Mouse (Mus musculus): ENCODE measurements around the gene Galr3. TPM values are rescaled to one million over a fixed set of nuclear protein-coding genes. Genes with fewer than 3 reads are reported as not detected.

Gene Galr3
- total and polyA plus RNA-seq, 3 experiments, result 2.6 to 4.5 TPM; not detected in 1

- TF ChIP-seq CHD1 (IDR thresholded peaks at IDR 0.05; ENCODE audit: low read depth, low read length) (no peak), JUND (IDR thresholded peaks at IDR 0.05; ENCODE audit: low read depth, low read length) (no peak), GABPA (IDR thresholded peaks at IDR 0.05; ENCODE audit: low read depth, low read length) (no peak), USF2 (IDR thresholded peaks at IDR 0.05; ENCODE audit: borderline replicate concordance in 1 of 2, insufficient read depth in 1 of 2, low read depth in 1 of 2, low read length in 2 of 2) (no peak), POLR2AphosphoS2 (IDR thresholded peaks at IDR 0.05; ENCODE audit: low read length) (peak; percentile 81; the same call in 1 of the 2 replicates), SMC3 (IDR thresholded peaks at IDR 0.05; ENCODE audit: low read depth, low read length) (no peak), NELFE (IDR thresholded peaks at IDR 0.05; ENCODE audit: low read depth, low read length) (peak; percentile 84), UBTF (IDR thresholded peaks at IDR 0.05; ENCODE audit: borderline replicate concordance, insufficient read depth, low read depth, low read length) (no peak), MAZ (IDR thresholded peaks at IDR 0.05; ENCODE audit: low read depth, low read length) (peak; percentile 66; the same call in 1 of the 2 replicates), MAX (IDR thresholded peaks at IDR 0.05; ENCODE audit: low read length) (no peak; the same call in none of the 2 replicates), EP300 (IDR thresholded peaks at IDR 0.05; ENCODE audit: low read depth in 1 of 2, low read length in 2 of 2) (peak in 1 of 2 experiments; percentile 45; a peak in 2 of 4 replicates), CTCF (IDR thresholded peaks at IDR 0.05 in 2 of 3, conservative IDR thresholded peaks at IDR 0.05 in 1 of 3; ENCODE audit: control insufficient read depth in 1 of 3, insufficient read depth in 1 of 3, low read depth in 2 of 3, low read length in 3 of 3, poor library complexity in 1 of 3, severe bottlenecking in 1 of 3) (0 out of 6 replicates have a peak, but pooled peaks of 2 of the 3 experiments have one; percentile 1 to 2), MYB (IDR thresholded peaks at IDR 0.05; ENCODE audit: low read depth, low read length) (no peak), HCFC1 (IDR thresholded peaks at IDR 0.05; ENCODE audit: low read depth, low read length) (peak; percentile 97), ZMIZ1 (IDR thresholded peaks at IDR 0.05; ENCODE audit: low read depth, low read length) (no peak; the same call in 1 of the 2 replicates), NRF1 (IDR thresholded peaks at IDR 0.05; ENCODE audit: insufficient read depth, low read depth, low read length, poor library complexity, severe bottlenecking) (peak; percentile 66), USF1 (IDR thresholded peaks at IDR 0.05; ENCODE audit: low read depth, low read length) (0 out of 2 replicates have a peak, but pooled peaks have one; percentile 21), ZNF384 (IDR thresholded peaks at IDR 0.05; ENCODE audit: low read depth, low read length) (no peak), E2F4 (IDR thresholded peaks at IDR 0.05; ENCODE audit: borderline replicate concordance, low read depth, low read length) (no peak), SIN3A (IDR thresholded peaks at IDR 0.05; ENCODE audit: low read length) (peak; percentile 85), CHD2 (IDR thresholded peaks at IDR 0.05; ENCODE audit: low read length) (peak; percentile 74)
These were observed 33.3 kb downstream of the Galr3 start, which contains the start of gene Eif3l (continued) for GRCm38 (mm10) chr15:79074913-79075532.

GRCm38 (mm10) chr15:79075658-79076365 lies 34.1 kb downstream of the Galr3 start:
- Histone ChIP-seq H3K4me3 (ENCODE audit: control insufficient read depth in 1 of 2, insufficient read depth in 1 of 2, low read depth in 2 of 2, low read length in 2 of 2) (peak overlapping the region; percentile 83 to 89), H3K9me3 (replicated peaks; ENCODE audit: insufficient read depth, low read length) (no peaks in the 10 kb centered on the region), H3K36me3 (ENCODE audit: control insufficient read depth in 1 of 2, insufficient read depth in 2 of 2, low read length in 2 of 2) (peaks cover 14 to 17% of the 10 kb centered on the region in 2 experiments), H3K27ac (ENCODE audit: control insufficient read depth, low read depth, low read length) (peak overlapping the region; percentile 82), H3K9ac (ENCODE audit: control insufficient read depth, low read depth, low read length, poor library complexity, severe bottlenecking) (peak overlapping the region; percentile 98), H3K27me3 (ENCODE audit: control insufficient read depth in 1 of 2, insufficient read depth in 2 of 2, low read length in 2 of 2) (no peaks in the 10 kb centered on the region), H3K79me2 (ENCODE audit: control insufficient read depth, insufficient read depth, low read length, poor library complexity) (peaks cover 29% of the 10 kb centered on the region), H3K4me1 (ENCODE audit: control insufficient read depth in 1 of 2, insufficient read depth in 2 of 2, low read length in 2 of 2) (peaks cover 0 to 18% of the 10 kb centered on the region in 2 experiments; a peak in 2 of 4 replicates)
- TF ChIP-seq ZMIZ1 (IDR thresholded peaks at IDR 0.05; ENCODE audit: low read depth, low read length) (no peak), RCOR1 (IDR thresholded peaks at IDR 0.05; ENCODE audit: low read depth, low read length) (peak; percentile 37; the same call in 1 of the 2 replicates), HCFC1 (IDR thresholded peaks at IDR 0.05; ENCODE audit: low read depth, low read length) (no peak), RAD21 (IDR thresholded peaks at IDR 0.05; ENCODE audit: low read depth, low read length) (no peak)
- no peak for DNase-seq (ENCODE audit: low read depth, low spot score)
